Mouse (Mus musculus) lung, postnatal 0 days (tissue): ENCODE data around the gene Kalrn.

Experiments
- CTCF ChIP-seq: IDR thresholded peaks from 2 replicates; pipeline ENCODE4 v1.5.1; 2016; ENCODE audit warnings: antibody characterized with exemption, mild to moderate bottlenecking
- EP300 ChIP-seq: IDR thresholded peaks from 2 replicates; pipeline ENCODE4 v1.6.1; 2016; ENCODE audit warnings: antibody characterized with exemption, mild to moderate bottlenecking, control low read depth

- no peak for TF ChIP-seq CTCF
- no peak for TF ChIP-seq EP300
Measured at GRCm38 (mm10) chr16:34121288-34121687, 452.0 kb downstream of the Kalrn start.
